Comparison of ENCODE assay signal across 8 mouse cellular contexts in the genomic region with DNA sequence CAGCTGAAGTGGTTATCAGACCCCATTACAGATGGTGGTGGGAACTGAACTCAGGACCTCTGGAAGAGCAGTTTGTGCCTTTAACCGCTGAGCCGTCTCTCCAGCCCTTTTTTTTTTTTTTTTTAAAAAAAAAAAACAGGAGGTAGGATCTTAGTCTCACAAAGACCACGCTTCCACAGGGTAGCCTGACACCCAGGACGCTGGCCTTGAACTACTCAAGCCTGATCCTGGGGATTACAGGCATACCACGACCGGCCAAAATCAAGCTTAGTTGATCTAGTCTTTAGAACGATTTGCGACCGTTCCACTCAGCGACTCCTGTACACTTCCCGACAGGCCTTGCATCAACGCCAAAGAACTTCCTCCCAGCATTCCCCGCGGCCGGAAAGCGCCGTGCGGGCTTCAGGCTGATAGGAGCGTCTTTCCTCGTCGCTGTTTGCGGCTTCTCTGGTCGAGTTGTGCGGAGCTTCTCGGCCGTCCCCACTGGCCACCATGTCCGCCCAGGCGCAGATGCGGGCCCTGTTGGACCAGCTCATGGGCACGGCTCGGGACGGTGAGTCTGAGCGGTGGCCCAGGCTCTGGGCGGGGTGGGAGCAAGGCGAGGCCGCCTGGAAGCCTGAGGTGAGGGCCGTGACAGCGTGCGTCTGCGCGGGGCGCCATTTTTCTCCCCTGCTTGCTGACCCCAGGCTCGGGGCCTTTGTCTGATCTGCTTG. TPM values are rescaled to one million over a fixed set of nuclear protein-coding genes. Genes with fewer than 3 reads are reported as not detected.
DNase-seq lines count a peak whose midpoint lies in the region; ATAC-seq lines count a peak whose summit lies in the region.

A gene (plus strand): TSS at position 358 of the 713 bp plus-strand sequence.

- peak; percentile 94 for ATAC-seq in inflammation-experienced regulatory T-cells, adult 6 months
- ATAC-seq in megakaryocyte-erythroid progenitor cell, adult 5-6 weeks (replicated peaks; ENCODE audit: low FRiP score, low TSS enrichment, poor library complexity, severe bottlenecking): peak; percentile 97

- peak; percentile 96 for DNase-seq in adipocyte (ENCODE audit: low spot score)
- DNase-seq in embryo, embryonic 10 days (ENCODE audit: low spot score): peak; percentile 96
- peak; percentile 94 for DNase-seq in gastrocnemius, postnatal 14 days
- peak; percentile 94 for DNase-seq in left cerebral cortex, postnatal 10 days (ENCODE audit: extremely low spot score in 1 of 2, low spot score in 2 of 2)
- peak; percentile 96 for DNase-seq in right cerebral cortex, postnatal 25 days
- DNase-seq in urinary bladder, postnatal 4 days (ENCODE audit: low spot score in 2 of 2): peak; percentile 90

- intact Hi-C loops in gastrocnemius, postnatal 14 days (cut with DNase I; ENCODE audit: low total_unique reads): no loop called here
- intact Hi-C loops in left cerebral cortex, postnatal 10 days (cut with DNase I): no loop called here

RNA-seq across cellular contexts. Expression of the gene that starts here (rescaled TPM):
- total RNA-seq in gastrocnemius, postnatal 14 days (2021): 10 to 100 TPM; 14.0 to 15.4 TPM
- polyA plus RNA-seq in inflammation-experienced regulatory T-cells, adult 6 months (2017; shearing (Covaris generic)): 10 to 100 TPM; 50.3 to 60.4 (median 56.9) TPM
- 10 to 100 TPM; 83.1 to 83.4 TPM for total RNA-seq in left cerebral cortex, postnatal 10 days (2021)
- 92.6 and 106 TPM in 2 replicates for total RNA-seq in megakaryocyte-erythroid progenitor cell, adult 5-6 weeks (2014; fragmentation: Nextera tagmentation)
- total RNA-seq in megakaryocyte-erythroid progenitor cell, adult 5-6 weeks (2017): 156 and 197 TPM in 2 replicates

Comparison
In these comparisons a context has a peak if more than half of its experiments do, and no peak if none do; other contexts are left out.
1. Peak in every context shown above with its lines: DNase-seq and ATAC-seq.
2. RNA of the gene that starts here (total RNA-seq): 92.6 to 197 TPM in megakaryocyte-erythroid progenitor cell, adult 5-6 weeks and 83.1 to 83.4 TPM in left cerebral cortex, postnatal 10 days; 14.0 to 15.4 TPM in gastrocnemius, postnatal 14 days; every median in the first group is over 4 times any median in the second.